Mouse (Mus musculus) liver, embryonic 15.5 days (tissue): ENCODE data around the gene Mgat3. TPM values are rescaled to one million over a fixed set of nuclear protein-coding genes. Genes with fewer than 3 reads are reported as not detected.

Source experiments
- ATAC-seq: fragments of 200-750 bp; cut with Nextera tagmentation; 2 replicates; pipeline ENCODE4 v1.8.0; 2017; ENCODE audit warnings: moderate number of reproducible peaks, mild to moderate bottlenecking, moderate library complexity; ENCODE audit not compliant: insufficient read depth
- H3K27ac ChIP-seq: fragments of 300-500 bp; sonication (generic); replicated peaks from 2 replicates; pipeline ENCODE4 v1.5.1; 2015; ENCODE audit warnings: mild to moderate bottlenecking, inconsistent platforms
- H3K27me3 ChIP-seq: fragments of 300-500 bp; sonication (generic); 2 replicates; pipeline ENCODE4 v1.6.1; 2015; ENCODE audit warnings: mild to moderate bottlenecking, inconsistent platforms
- H3K36me3 ChIP-seq: fragments of 300-500 bp; sonication (generic); replicated peaks from 2 replicates; pipeline ENCODE4 v1.6.1; 2015; ENCODE audit warnings: moderate library complexity, mild to moderate bottlenecking, inconsistent platforms
- H3K4me1 ChIP-seq: fragments of 300-500 bp; sonication (generic); replicated peaks from 2 replicates; pipeline ENCODE4 v1.6.1; 2015; ENCODE audit warnings: inconsistent platforms
- H3K4me2 ChIP-seq: fragments of 300-500 bp; sonication (generic); 2 replicates; pipeline ENCODE4 v1.6.1; 2015; ENCODE audit warnings: moderate library complexity, mild to moderate bottlenecking, inconsistent platforms
- H3K4me3 ChIP-seq: fragments of 300-500 bp; sonication (generic); replicated peaks from 2 replicates; pipeline ENCODE4 v1.5.1; 2015; ENCODE audit warnings: mild to moderate bottlenecking, inconsistent platforms
- H3K9ac ChIP-seq: fragments of 300-500 bp; sonication (generic); 2 replicates; pipeline ENCODE4 v1.6.1; 2015; ENCODE audit warnings: moderate library complexity, mild to moderate bottlenecking, inconsistent platforms
- H3K9me3 ChIP-seq: fragments of 300-500 bp; sonication (generic); replicated peaks from 2 replicates; pipeline ENCODE4 v1.6.1; 2016; ENCODE audit warnings: inconsistent platforms
- WGBS: fragments of 180-500 bp; shearing (Covaris S2); methylation state at CpG from one replicate; pipeline ENCODE4 v1.1.7; 2015; ENCODE audit warnings: mixed read lengths; ENCODE audit not compliant: insufficient replicate concordance; 5-methylcytosine and 5-hydroxymethylcytosine counted together
- polyA plus RNA-seq: library from polyadenylated mRNA; unstranded; fragments of >200 nt; fragmentation: Nextera tagmentation; extraction: Ambion mirVana; gene quantifications from 2 replicates; pipeline ENCODE4 v1.2.1, GENCODE M21; 2015

Mgat3 gene
- 0.54 and 0.55 TPM in 2 replicates for polyA plus RNA-seq

DNA sequence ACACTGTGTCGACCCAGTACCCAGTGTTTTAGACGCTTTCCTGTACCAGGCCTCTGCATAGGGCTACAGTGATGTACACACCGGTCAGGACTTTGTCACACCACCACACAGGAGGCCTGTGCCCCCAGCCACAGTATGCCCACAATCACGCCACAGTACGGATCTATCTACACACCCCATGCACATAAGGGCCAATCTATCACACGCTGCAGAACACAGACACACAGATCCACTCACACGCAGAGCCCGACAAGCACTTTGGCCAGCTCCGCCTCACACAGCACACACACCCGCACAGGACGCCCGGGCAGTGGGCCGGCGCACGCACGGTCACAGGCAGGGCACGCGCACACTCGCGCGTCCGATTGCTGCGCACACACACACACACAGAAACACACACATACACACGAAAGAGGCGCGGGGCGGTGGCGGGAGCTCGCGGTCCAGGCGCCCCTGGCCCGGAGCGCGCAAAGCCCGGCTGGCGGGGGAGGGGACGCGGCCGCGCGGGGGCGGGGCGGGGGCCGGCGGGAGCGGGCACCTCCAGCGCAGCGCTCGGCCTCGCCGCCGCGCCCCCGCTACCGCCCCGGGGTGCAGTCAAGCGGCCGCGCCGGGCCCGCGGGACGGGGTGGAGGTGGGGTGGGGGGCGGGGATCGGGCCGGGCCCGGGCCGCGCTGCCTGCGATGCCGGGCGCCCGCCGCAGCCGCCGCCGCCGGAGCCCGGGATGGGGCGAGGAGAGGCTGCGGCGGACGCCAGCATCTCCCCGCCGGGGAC is at the start of gene Mgat3:
TSS of gene Mgat3 (plus strand) at position 721 of the 771 bp plus-strand sequence.
- H3K9ac ChIP-seq, result peak within 1 kb of the TSS; percentile 30; the same call in 1 of the 2 replicates
- WGBS, result 8% methylated on average over 41 of the region's 85 CpGs
- H3K4me1 ChIP-seq, result peaks cover 14% of the 10 kb centered on the region; the same call in 1 of the 2 replicates
- H3K36me3 ChIP-seq, result no peaks in the 10 kb centered on the region
- H3K4me2 ChIP-seq, result peak within 1 kb of the TSS; percentile 64
- H3K27me3 ChIP-seq, result peaks cover 86% of the 10 kb centered on the region
- ATAC-seq, result peak; percentile 51
- H3K4me3 ChIP-seq, result peak within 1 kb of the TSS; percentile 55
- no peak within 1 kb of the TSS for H3K27ac ChIP-seq
- no peaks in the 10 kb centered on the region for H3K9me3 ChIP-seq

DNA sequence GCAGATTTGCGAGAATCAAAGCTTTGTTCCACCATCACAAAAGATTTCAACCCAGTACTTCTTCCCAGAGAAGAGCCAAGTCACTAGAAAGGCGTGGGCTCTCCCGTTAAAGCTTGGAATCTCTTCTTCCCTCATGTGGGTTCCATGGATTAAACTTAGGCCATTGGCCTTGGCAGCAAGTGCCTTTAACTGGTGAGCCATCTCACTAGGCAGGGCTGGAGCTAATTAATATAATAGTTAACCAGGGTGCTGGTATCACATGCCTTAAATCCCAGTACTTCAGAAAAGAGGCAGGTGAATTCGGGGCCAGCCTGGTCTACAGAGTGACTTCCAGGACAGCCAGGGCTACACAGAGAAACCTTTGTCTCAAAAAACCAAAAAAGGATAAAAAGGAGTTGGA is 48.9 kb upstream of the Mgat3 start:
- ATAC-seq, result no peak
- H3K27ac ChIP-seq, result no peak overlapping the region
- 71% methylated on average over 4 of the region's 4 CpGs for WGBS
- H3K4me1 ChIP-seq, result peaks cover 25% of the 10 kb centered on the region
- no peak overlapping the region for H3K4me2 ChIP-seq
- H3K4me3 ChIP-seq, result no peak overlapping the region
- no peaks in the 10 kb centered on the region for H3K27me3 ChIP-seq
- no peaks in the 10 kb centered on the region for H3K9me3 ChIP-seq
- no peaks in the 10 kb centered on the region for H3K36me3 ChIP-seq
- H3K9ac ChIP-seq, result no peak overlapping the region

DNA sequence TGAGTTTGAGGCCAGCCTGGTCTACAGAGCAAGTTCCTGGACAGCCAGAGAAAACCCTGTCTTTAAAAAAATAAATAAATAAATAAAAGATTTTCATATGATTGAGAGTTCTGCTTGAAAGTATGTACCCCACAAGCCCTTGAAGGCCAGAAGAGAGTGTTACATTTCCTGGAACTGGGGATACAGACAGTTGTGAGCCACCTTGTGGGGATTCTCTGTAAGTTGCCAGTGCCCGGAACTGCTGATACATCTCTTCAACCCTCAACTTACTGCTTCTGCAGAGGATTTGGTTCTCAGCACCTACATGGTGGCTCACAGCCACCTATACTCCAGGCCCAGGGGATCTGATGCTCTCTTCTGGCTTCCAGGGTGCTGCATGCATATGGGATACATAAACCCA is 46.3 kb upstream of the Mgat3 start:
- ATAC-seq, result no peak
- Histone ChIP-seq H3K4me2 (no peak overlapping the region), H3K4me1 (peaks cover 50% of the 10 kb centered on the region), H3K4me3 (no peak overlapping the region), H3K9ac (no peak overlapping the region), H3K36me3 (no peaks in the 10 kb centered on the region), H3K27me3 (no peaks in the 10 kb centered on the region), H3K27ac (peak overlapping the region; percentile 48; the same call in 1 of the 2 replicates), H3K9me3 (no peaks in the 10 kb centered on the region)
- 13% methylated on average over 1 of the region's 1 CpGs for WGBS

DNA sequence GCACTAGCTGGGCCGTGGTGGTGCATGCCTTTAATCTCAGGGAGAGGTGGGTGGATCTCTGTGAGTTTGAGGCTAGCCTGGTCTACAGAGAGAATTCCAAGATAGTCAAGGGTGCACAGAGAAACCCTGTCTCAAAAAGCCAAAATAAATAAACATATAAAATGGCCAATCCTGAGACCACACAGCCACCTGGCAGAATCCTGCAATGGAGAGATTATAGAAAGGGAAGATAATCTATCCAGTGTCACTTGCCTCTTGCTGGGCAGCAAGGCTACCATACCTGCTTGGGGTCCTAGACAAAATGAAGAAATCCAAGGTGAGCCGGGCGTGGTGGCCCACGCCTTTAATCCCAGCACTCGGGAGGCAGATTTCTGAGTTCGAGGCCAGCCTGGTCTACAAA is 43.5 kb upstream of the Mgat3 start:
- Histone ChIP-seq H3K9me3 (no peaks in the 10 kb centered on the region), H3K4me3 (no peak overlapping the region), H3K4me2 (peak overlapping the region; percentile 73), H3K36me3 (no peaks in the 10 kb centered on the region), H3K27me3 (no peaks in the 10 kb centered on the region), H3K27ac (peak overlapping the region; percentile 98), H3K4me1 (peaks cover 66% of the 10 kb centered on the region), H3K9ac (no peak overlapping the region)
- WGBS, result 40% methylated on average over 6 of the region's 6 CpGs
- no peak for ATAC-seq

DNA sequence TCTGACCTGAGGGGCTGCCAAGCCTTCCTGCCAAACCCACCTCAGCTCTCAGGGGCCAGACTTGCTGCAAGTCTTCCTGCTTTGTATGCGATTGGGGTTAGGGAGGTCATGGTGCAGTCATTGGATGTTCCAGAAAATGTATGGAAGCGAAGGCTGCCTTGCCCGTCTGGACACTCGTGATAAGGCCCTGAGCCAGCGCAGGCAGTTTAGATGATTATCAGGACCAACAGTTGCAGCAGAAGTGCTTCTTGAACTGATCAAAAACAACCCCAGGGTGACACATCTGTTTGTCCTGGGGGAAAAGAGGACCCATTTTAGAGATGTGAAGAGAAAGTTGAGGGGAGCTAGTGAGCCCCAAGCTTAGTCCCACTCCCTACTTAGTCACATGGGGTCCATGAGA is 42.8 kb upstream of the Mgat3 start:
- peak; percentile 68 for ATAC-seq
- WGBS, result 20% methylated on average over 5 of the region's 5 CpGs
- H3K4me1 ChIP-seq, result peaks cover 73% of the 10 kb centered on the region
- no peaks in the 10 kb centered on the region for H3K9me3 ChIP-seq
- H3K36me3 ChIP-seq, result no peaks in the 10 kb centered on the region
- peak overlapping the region; percentile 52 for H3K9ac ChIP-seq
- peak overlapping the region; percentile 98 for H3K27ac ChIP-seq
- H3K4me3 ChIP-seq, result peak overlapping the region; percentile 27
- no peaks in the 10 kb centered on the region for H3K27me3 ChIP-seq
- peak overlapping the region; percentile 73 for H3K4me2 ChIP-seq

DNA sequence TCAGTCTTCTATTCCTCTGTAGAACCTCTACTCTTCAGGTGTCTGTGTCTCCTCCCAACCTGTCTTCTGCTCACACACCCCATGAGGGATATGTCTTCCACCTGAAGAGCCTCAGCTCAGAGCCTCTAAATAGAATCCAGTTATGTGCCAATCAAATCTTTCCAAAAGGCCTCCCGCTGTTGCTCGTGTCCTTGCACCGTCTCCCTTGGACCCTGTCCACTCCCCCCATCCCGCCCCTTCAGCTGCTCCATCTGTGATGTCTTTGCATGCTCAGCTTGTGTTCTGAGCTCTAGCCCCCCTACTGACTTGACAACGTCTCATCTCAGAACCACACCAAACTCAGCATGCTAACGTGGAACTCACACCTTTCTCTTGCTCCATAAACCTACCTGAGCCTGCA is 42.1 kb upstream of the Mgat3 start:
- ATAC-seq, result no peak
- H3K27me3 ChIP-seq, result no peaks in the 10 kb centered on the region
- no peaks in the 10 kb centered on the region for H3K9me3 ChIP-seq
- H3K4me3 ChIP-seq, result no peak overlapping the region
- peaks cover 80% of the 10 kb centered on the region for H3K4me1 ChIP-seq
- peak overlapping the region; percentile 98 for H3K27ac ChIP-seq
- peaks cover 5% of the 10 kb centered on the region; the same call in 1 of the 2 replicates for H3K36me3 ChIP-seq
- peak overlapping the region; percentile 73 for H3K4me2 ChIP-seq
- H3K9ac ChIP-seq, result no peak overlapping the region
- WGBS, result 44% methylated on average over 6 of the region's 6 CpGs

DNA sequence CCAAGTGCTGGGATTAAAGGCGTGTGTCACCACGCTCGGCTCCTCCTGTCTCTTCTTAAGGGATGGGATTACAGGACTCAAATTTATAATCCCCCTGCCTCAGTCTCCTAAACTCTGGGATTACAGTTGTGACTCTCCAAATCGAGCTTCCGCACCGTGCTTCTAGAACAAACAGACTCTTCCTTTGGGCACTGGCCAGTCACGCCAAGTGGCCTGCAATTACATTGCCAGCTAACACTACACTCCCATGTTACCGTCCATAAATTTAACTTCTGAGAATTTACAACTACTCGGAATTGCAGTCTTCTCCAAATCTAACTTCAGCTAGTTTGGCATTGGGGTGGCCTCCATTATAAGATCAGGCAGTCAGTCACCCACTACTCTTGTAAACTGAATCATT is 41.1 kb upstream of the Mgat3 start:
- Histone ChIP-seq H3K4me3 (peak overlapping the region; percentile 85), H3K4me2 (peak overlapping the region; percentile 81), H3K4me1 (peaks cover 85% of the 10 kb centered on the region), H3K9me3 (no peaks in the 10 kb centered on the region), H3K27ac (peak overlapping the region; percentile 98), H3K36me3 (peaks cover 16% of the 10 kb centered on the region), H3K27me3 (no peaks in the 10 kb centered on the region), H3K9ac (peak overlapping the region; percentile 90)
- 68% methylated on average over 9 of the region's 9 CpGs for WGBS
- no peak for ATAC-seq

DNA sequence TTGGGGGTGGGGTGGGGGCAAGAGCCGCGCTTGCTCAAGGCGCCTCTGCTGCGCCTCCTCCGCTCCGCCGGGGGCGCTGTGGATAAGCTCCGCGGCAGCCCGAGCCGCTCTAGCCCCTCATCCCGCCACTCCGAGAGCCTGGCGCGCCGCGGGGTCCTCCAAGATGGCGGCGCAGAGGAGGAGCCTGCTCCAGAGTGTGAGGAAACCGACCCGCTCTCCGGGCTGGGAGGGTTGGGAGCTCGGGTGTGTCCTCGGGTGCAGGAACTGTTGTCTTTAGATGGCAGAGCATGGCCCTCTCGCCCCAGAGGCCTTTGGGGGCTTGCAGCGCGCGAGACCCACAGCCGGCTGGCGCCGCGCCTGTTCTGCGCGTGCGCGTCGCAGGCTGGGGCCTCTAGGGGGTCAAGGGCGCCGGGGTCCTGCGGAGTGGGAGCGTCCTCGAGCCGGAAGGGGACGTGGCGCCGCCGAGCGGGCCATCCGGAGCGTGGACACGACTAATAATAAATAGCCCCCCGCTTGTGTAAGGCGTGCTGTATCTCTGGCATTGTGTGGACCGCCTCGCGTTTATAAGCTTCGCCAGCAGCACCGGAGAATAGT is 40.4 kb upstream of the Mgat3 start, which contains the start of gene Tab1:
TSS of gene Tab1 (plus strand) at position 135 of the 594 bp plus-strand sequence.
- no peaks in the 10 kb centered on the region for H3K9me3 ChIP-seq
- H3K4me1 ChIP-seq, result peaks cover 87% of the 10 kb centered on the region
- peak within 1 kb of the TSS; percentile 85 for H3K4me3 ChIP-seq
- peak within 1 kb of the TSS; percentile 90 for H3K9ac ChIP-seq
- H3K27me3 ChIP-seq, result no peaks in the 10 kb centered on the region
- peak; percentile 78 for ATAC-seq
- H3K36me3 ChIP-seq, result peaks cover 19% of the 10 kb centered on the region
- H3K4me2 ChIP-seq, result peak within 1 kb of the TSS; percentile 81
- H3K27ac ChIP-seq, result peak within 1 kb of the TSS; percentile 98
- WGBS, result under 1% methylated on average over 59 of the region's 59 CpGs

DNA sequence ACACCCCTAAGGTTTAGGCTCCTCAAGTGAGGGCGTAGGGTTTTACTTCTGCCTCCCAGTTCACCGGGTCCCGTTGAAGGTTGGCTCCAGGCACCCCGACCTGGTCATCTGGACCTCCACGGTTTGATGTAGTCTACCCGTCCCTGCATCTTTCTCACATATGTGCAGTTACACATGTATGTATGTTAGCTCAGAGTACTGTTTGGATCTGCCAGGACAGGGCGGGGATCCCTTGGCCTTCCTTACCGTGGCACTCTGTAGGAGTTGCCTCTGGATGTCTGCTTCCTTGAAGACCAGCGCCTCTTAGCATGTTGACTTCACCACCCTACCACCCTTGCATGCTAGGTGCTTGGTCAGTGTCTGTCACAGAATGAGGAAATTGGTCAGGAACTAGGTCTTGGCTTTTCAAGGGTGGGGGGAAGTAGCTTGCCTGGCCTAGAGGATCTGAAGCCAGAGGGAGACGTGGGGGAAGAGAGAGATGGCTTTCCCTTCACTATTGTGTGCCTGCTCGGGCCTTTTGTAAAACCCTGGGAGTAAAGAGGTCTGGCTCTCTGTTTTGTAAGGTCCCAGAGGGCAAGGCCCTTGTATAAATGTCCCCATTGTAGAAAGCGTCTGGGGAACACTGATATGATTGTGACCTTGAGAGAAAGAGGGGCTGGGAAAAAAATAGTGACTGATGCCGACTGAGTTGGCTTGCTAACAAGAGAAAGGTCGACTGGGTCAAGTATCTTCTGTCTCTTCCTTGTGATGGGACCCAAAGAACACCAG is 39.7 kb upstream of the Mgat3 start:
- Histone ChIP-seq H3K9me3 (no peaks in the 10 kb centered on the region), H3K27me3 (no peaks in the 10 kb centered on the region), H3K27ac (peak overlapping the region; percentile 98), H3K4me2 (peak overlapping the region; percentile 81), H3K4me1 (peaks cover 88% of the 10 kb centered on the region), H3K9ac (peak overlapping the region; percentile 90), H3K36me3 (peaks cover 23% of the 10 kb centered on the region), H3K4me3 (peak overlapping the region; percentile 85)
- peak; percentile 35 for ATAC-seq
- WGBS, result under 1% methylated on average over 14 of the region's 14 CpGs

DNA sequence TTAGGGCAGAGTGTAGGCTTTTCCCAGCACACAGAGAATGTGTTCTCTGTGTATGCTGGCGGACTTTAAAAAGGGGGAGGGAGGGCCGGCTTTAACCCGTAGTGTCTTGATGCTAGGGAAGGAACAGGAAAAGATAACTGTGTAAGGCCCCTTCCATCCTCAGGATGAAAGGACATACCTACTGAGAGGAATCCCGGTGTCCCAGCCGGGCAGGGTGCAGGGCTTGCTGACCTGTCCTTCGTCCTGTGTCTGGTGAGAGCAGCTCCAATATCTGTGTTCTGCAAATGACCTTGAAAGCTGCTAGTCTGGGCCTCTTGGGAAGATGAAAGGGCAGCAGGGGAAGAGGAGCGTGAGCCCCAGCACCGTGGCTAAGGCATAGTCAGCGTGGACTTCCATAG is 39.1 kb upstream of the Mgat3 start:
- Histone ChIP-seq H3K9ac (peak overlapping the region; percentile 90), H3K4me2 (peak overlapping the region; percentile 81), H3K36me3 (peaks cover 23% of the 10 kb centered on the region), H3K4me3 (peak overlapping the region; percentile 85), H3K4me1 (peaks cover 88% of the 10 kb centered on the region), H3K9me3 (no peaks in the 10 kb centered on the region), H3K27ac (peak overlapping the region; percentile 98), H3K27me3 (no peaks in the 10 kb centered on the region)
- no peak for ATAC-seq
- 31% methylated on average over 9 of the region's 9 CpGs for WGBS

DNA sequence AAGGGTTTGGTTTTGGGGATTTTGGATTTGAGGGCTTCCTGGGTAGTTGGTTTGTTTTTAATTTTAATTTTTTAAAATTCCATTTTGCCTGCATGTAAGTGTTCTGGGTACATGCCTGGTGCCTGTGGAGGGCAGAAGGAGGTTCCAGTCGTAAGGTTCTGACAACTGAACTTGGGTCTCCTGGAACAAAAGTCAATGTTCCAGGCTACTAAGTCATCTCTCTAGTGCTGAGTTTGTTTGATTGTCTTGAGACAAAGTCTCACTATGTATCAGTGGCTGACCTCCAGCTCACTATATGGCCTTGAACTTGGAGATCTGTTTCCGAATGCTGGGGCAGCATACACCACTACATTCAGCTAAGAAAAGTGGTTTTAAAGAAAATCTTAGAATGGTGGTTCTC is 38.0 kb upstream of the Mgat3 start:
- H3K4me1 ChIP-seq, result peaks cover 80% of the 10 kb centered on the region
- H3K4me2 ChIP-seq, result peak overlapping the region; percentile 81; the same call in 1 of the 2 replicates

More for the DNA sequence above, 38.0 kb upstream of the Mgat3 start:
- ATAC-seq, result no peak
- Histone ChIP-seq H3K9ac (0 out of 2 replicates have a peak overlapping the region, but pooled peaks have one; percentile 90), H3K27ac (peak overlapping the region; percentile 98; the same call in 1 of the 2 replicates), H3K36me3 (peaks cover 32% of the 10 kb centered on the region), H3K4me3 (no peak overlapping the region), H3K27me3 (no peaks in the 10 kb centered on the region), H3K9me3 (no peaks in the 10 kb centered on the region)
- 75% methylated on average over 2 of the region's 2 CpGs for WGBS
